Mouse (Mus musculus) limb, embryonic 10.5 days (tissue): Measurements from ENCODE around the gene Lrfn4. TPM values are rescaled to one million over a fixed set of nuclear protein-coding genes. Genes with fewer than 3 reads are reported as not detected.

Experiments
- DNase-seq: peaks from one replicate; pipeline ENCODE4 v3.0.0-alpha.2; 2017; ENCODE audit warnings: low spot score
- H3K27ac ChIP-seq: fragments of 300-500 bp; sonication (generic); 2 replicates; pipeline ENCODE4 v1.5.1; 2016; ENCODE audit warnings: mild to moderate bottlenecking
- H3K27me3 ChIP-seq: fragments of 300-500 bp; sonication (generic); 2 replicates; pipeline ENCODE4 v1.6.1; 2016; ENCODE audit warnings: low read depth, mild to moderate bottlenecking; ENCODE audit not compliant: poor library complexity, severe bottlenecking
- H3K36me3 ChIP-seq: fragments of 300-500 bp; sonication (generic); 2 replicates; pipeline ENCODE4 v1.6.1; 2016; ENCODE audit warnings: mild to moderate bottlenecking, moderate library complexity
- H3K4me1 ChIP-seq: fragments of 300-500 bp; sonication (generic); 2 replicates; pipeline ENCODE4 v1.6.1; 2016
- H3K4me3 ChIP-seq: fragments of 300-500 bp; sonication (generic); 2 replicates; pipeline ENCODE4 v1.5.1; 2016; ENCODE audit warnings: mild to moderate bottlenecking, moderate library complexity
- H3K9me3 ChIP-seq: fragments of 300-500 bp; sonication (generic); replicated peaks from 2 replicates; pipeline ENCODE4 v1.6.1; 2016; ENCODE audit warnings: mild to moderate bottlenecking
- WGBS: fragments of 180-500 bp; shearing (Covaris S2); methylation state at CpG from one replicate; pipeline ENCODE4 v1.1.7; 2016; 5-methylcytosine and 5-hydroxymethylcytosine counted together
- polyA plus RNA-seq: library from polyadenylated mRNA; unstranded; fragments of >200 nt; fragmentation: Nextera tagmentation; extraction: Ambion mirVana; gene quantifications from 2 replicates; pipeline ENCODE4 v1.2.1, GENCODE M21; 2016

The Lrfn4 gene
- polyA plus RNA-seq, 1 experiment from 2014 or later, result 8.0 TPM

- Histone ChIP-seq H3K27ac (no peak overlapping the region), H3K4me1 (peaks cover 31% of the 10 kb centered on the region), H3K9me3 (no peaks in the 10 kb centered on the region), H3K36me3 (peaks cover 48% of the 10 kb centered on the region), H3K4me3 (no peak overlapping the region), H3K27me3 (no peaks in the 10 kb centered on the region)
- 88% methylated on average over 7 of the region's 7 CpGs for whole genome bisulfite sequencing
- DNase-seq, result no peak
Observed at GRCm38 (mm10) chr19:4620721-4621120, 5.3 kb upstream of the Lrfn4 start.

- Histone ChIP-seq H3K36me3 (peaks cover 48% of the 10 kb centered on the region), H3K27ac (no peak overlapping the region), H3K9me3 (no peaks in the 10 kb centered on the region), H3K4me1 (peaks cover 29% of the 10 kb centered on the region), H3K27me3 (no peaks in the 10 kb centered on the region), H3K4me3 (no peak overlapping the region)
- 92% methylated on average over 10 of the region's 10 CpGs for WGBS
- no peak for DNase-seq
Observed at GRCm38 (mm10) chr19:4619461-4619860, 4.0 kb upstream of the Lrfn4 start.

- no peaks in the 10 kb centered on the region for H3K27me3 ChIP-seq
- 31% methylated on average over 18 of the region's 18 CpGs for WGBS
- H3K4me3 ChIP-seq, result no peak overlapping the region
- H3K9me3 ChIP-seq, result no peaks in the 10 kb centered on the region
- peak; percentile 51 for DNase-seq
- no peak overlapping the region for H3K27ac ChIP-seq
- peaks cover 35% of the 10 kb centered on the region for H3K4me1 ChIP-seq
- peaks cover 49% of the 10 kb centered on the region for H3K36me3 ChIP-seq
Observed at GRCm38 (mm10) chr19:4618183-4618582, 2.7 kb upstream of the Lrfn4 start.

GRCm38 (mm10) chr19:4616546-4616945 lies 1.1 kb upstream of the Lrfn4 start:
- peak overlapping the region; percentile 98 for H3K27ac ChIP-seq
- WGBS, result 31% methylated on average over 4 of the region's 4 CpGs
- DNase-seq, result no peak
- H3K36me3 ChIP-seq, result peaks cover 49% of the 10 kb centered on the region
- H3K4me3 ChIP-seq, result peak overlapping the region; percentile 93
- H3K9me3 ChIP-seq, result no peaks in the 10 kb centered on the region
- H3K4me1 ChIP-seq, result peaks cover 47% of the 10 kb centered on the region
- H3K27me3 ChIP-seq, result no peaks in the 10 kb centered on the region

- WGBS, result 18% methylated on average over 48 of the region's 49 CpGs
- no peaks in the 10 kb centered on the region for H3K9me3 ChIP-seq
- peaks cover 47% of the 10 kb centered on the region for H3K4me1 ChIP-seq
- peaks cover 36% of the 10 kb centered on the region for H3K36me3 ChIP-seq
- peak overlapping the region; percentile 93 for H3K4me3 ChIP-seq
- no peaks in the 10 kb centered on the region for H3K27me3 ChIP-seq
- peak overlapping the region; percentile 98 for H3K27ac ChIP-seq
- DNase-seq, result peak; percentile 68
Observed at GRCm38 (mm10) chr19:4614305-4615150, 939 bp downstream of the Lrfn4 start.

- no peak for DNase-seq
- Histone ChIP-seq H3K4me1 (peaks cover 47% of the 10 kb centered on the region), H3K4me3 (peak overlapping the region; percentile 93), H3K27ac (peak overlapping the region; percentile 98), H3K9me3 (no peaks in the 10 kb centered on the region), H3K36me3 (peaks cover 35% of the 10 kb centered on the region), H3K27me3 (no peaks in the 10 kb centered on the region)
- WGBS, result 91% methylated on average over 33 of the region's 33 CpGs
Observed at GRCm38 (mm10) chr19:4613464-4614304, 1.8 kb downstream of the Lrfn4 start.

- Histone ChIP-seq H3K4me3 (0 out of 2 replicates have a peak overlapping the region, but pooled peaks have one; percentile 93), H3K27ac (no peak overlapping the region)
- 90% methylated on average over 19 of the region's 19 CpGs for WGBS
Observed at GRCm38 (mm10) chr19:4612181-4612961, 3.1 kb downstream of the Lrfn4 start.

GRCm38 (mm10) chr19:4610109-4610508 lies 5.4 kb downstream of the Lrfn4 start:
- H3K36me3 ChIP-seq, result peaks cover 35% of the 10 kb centered on the region
- no peak overlapping the region for H3K4me3 ChIP-seq
- H3K9me3 ChIP-seq, result no peaks in the 10 kb centered on the region
- no peak for DNase-seq
- H3K27me3 ChIP-seq, result no peaks in the 10 kb centered on the region
- no peak overlapping the region for H3K27ac ChIP-seq
- WGBS, result 76% methylated on average over 4 of the region's 4 CpGs
- H3K4me1 ChIP-seq, result peaks cover 31% of the 10 kb centered on the region

More at GRCm38 (mm10) chr19:4612181-4612961, 3.1 kb downstream of the Lrfn4 start:
- Histone ChIP-seq H3K27me3 (no peaks in the 10 kb centered on the region), H3K4me1 (peaks cover 41% of the 10 kb centered on the region), H3K9me3 (no peaks in the 10 kb centered on the region), H3K36me3 (peaks cover 35% of the 10 kb centered on the region)
- no peak for DNase-seq

- Histone ChIP-seq H3K4me3 (no peak overlapping the region), H3K36me3 (peaks cover 26% of the 10 kb centered on the region), H3K27me3 (no peaks in the 10 kb centered on the region), H3K4me1 (peaks cover 25% of the 10 kb centered on the region), H3K9me3 (no peaks in the 10 kb centered on the region), H3K27ac (no peak overlapping the region)
- 87% methylated on average over 4 of the region's 4 CpGs for WGBS
- DNase-seq, result no peak
Observed at GRCm38 (mm10) chr19:4608511-4608910, 7.0 kb downstream of the Lrfn4 start.

GRCm38 (mm10) chr19:4607406-4607805 lies 8.1 kb downstream of the Lrfn4 start:
- WGBS, result 89% methylated on average over 12 of the region's 12 CpGs
- Histone ChIP-seq H3K9me3 (no peaks in the 10 kb centered on the region), H3K36me3 (peaks cover 15% of the 10 kb centered on the region), H3K4me3 (no peak overlapping the region), H3K27me3 (no peaks in the 10 kb centered on the region), H3K27ac (no peak overlapping the region), H3K4me1 (peaks cover 14% of the 10 kb centered on the region)
- no peak for DNase-seq

- H3K36me3 ChIP-seq, result no peaks in the 10 kb centered on the region
- H3K9me3 ChIP-seq, result no peaks in the 10 kb centered on the region
- H3K27ac ChIP-seq, result no peak overlapping the region
- H3K4me3 ChIP-seq, result no peak overlapping the region
- DNase-seq, result no peak
- peaks cover 9% of the 10 kb centered on the region for H3K4me1 ChIP-seq
- WGBS, result 94% methylated on average over 4 of the region's 4 CpGs
- no peaks in the 10 kb centered on the region for H3K27me3 ChIP-seq
Observed at GRCm38 (mm10) chr19:4605654-4606053, 9.8 kb downstream of the Lrfn4 start.
